Mouse (Mus musculus): ENCODE data around the gene 4932415D10Rik.

Gene 4932415D10Rik

GRCm38 (mm10) chr10:82316482-82316881, at the start of gene 4932415D10Rik:
Gene 4932415D10Rik, minus strand, starts transcription at chr10:82316582.
- TF ChIP-seq GATA4 (IDR thresholded peaks at IDR 0.05; ENCODE audit: insufficient replicate concordance, low read length) = no peak

GRCm38 (mm10) chr10:82361911-82362310, 45.5 kb upstream of the 4932415D10Rik start:
- TF ChIP-seq GATA4 (IDR thresholded peaks at IDR 0.05; ENCODE audit: insufficient replicate concordance, low read length) = no peak

- no peak for TF ChIP-seq GATA4 (IDR thresholded peaks at IDR 0.05; ENCODE audit: insufficient replicate concordance, low read length)
Measured at GRCm38 (mm10) chr10:82355401-82355800, 39.0 kb upstream of the 4932415D10Rik start.

GRCm38 (mm10) chr10:82354083-82355010, 38.0 kb upstream of the 4932415D10Rik start, which contains the start of gene Gm4924:
Gene Gm4924, plus strand, starts transcription at chr10:82354255.
- no peak for TF ChIP-seq GATA4 (IDR thresholded peaks at IDR 0.05; ENCODE audit: insufficient replicate concordance, low read length)

GRCm38 (mm10) chr10:82329826-82330225, 13.4 kb upstream of the 4932415D10Rik start:
- no peak for TF ChIP-seq GATA4 (IDR thresholded peaks at IDR 0.05; ENCODE audit: insufficient replicate concordance, low read length)

GRCm38 (mm10) chr10:82320134-82320533, 3.8 kb upstream of the 4932415D10Rik start:
- TF ChIP-seq GATA4 (IDR thresholded peaks at IDR 0.05; ENCODE audit: insufficient replicate concordance, low read length) = no peak

GRCm38 (mm10) chr10:82296440-82296839, 19.9 kb downstream of the 4932415D10Rik start:
- no peak for TF ChIP-seq GATA4 (IDR thresholded peaks at IDR 0.05; ENCODE audit: insufficient replicate concordance, low read length)

GRCm38 (mm10) chr10:82257331-82257730, 59.1 kb downstream of the 4932415D10Rik start:
- no peak for TF ChIP-seq GATA4 (IDR thresholded peaks at IDR 0.05; ENCODE audit: insufficient replicate concordance, low read length)

- no peak for TF ChIP-seq GATA4 (IDR thresholded peaks at IDR 0.05; ENCODE audit: insufficient replicate concordance, low read length)
Measured at GRCm38 (mm10) chr10:82245021-82245420, 71.4 kb downstream of the 4932415D10Rik start.

- no peak for TF ChIP-seq GATA4 (IDR thresholded peaks at IDR 0.05; ENCODE audit: insufficient replicate concordance, low read length)
Measured at GRCm38 (mm10) chr10:82241401-82241788, 75.0 kb downstream of the 4932415D10Rik start.

- no peak for TF ChIP-seq GATA4 (IDR thresholded peaks at IDR 0.05; ENCODE audit: insufficient replicate concordance, low read length)
Measured at GRCm38 (mm10) chr10:82240742-82241400, 75.5 kb downstream of the 4932415D10Rik start, which contains the start of gene Zfp938. Gene Zfp938, minus strand, starts transcription at chr10:82241280.

Measured in liver, adult (tissue).